Mouse (Mus musculus) spleen, postnatal 4 days (tissue): ENCODE results near the gene Angpt4.
A peak's percentile ranks its signal among the peaks of the same experiment; 100 is the strongest.

Source experiments
- DNase-seq, 2 experiments: peaks; one replicate each; pipeline ENCODE4 v3.0.0; 2022; ENCODE audit warnings: low spot score in 2 of 2

The Angpt4 gene

GRCm38 (mm10) chr2:151961284-151962196 lies 50.5 kb downstream of the Angpt4 start:
- DNase-seq: no peak

- DNase-seq: no peak
Measured at GRCm38 (mm10) chr2:151962474-151962873, 51.5 kb downstream of the Angpt4 start.

DNA sequence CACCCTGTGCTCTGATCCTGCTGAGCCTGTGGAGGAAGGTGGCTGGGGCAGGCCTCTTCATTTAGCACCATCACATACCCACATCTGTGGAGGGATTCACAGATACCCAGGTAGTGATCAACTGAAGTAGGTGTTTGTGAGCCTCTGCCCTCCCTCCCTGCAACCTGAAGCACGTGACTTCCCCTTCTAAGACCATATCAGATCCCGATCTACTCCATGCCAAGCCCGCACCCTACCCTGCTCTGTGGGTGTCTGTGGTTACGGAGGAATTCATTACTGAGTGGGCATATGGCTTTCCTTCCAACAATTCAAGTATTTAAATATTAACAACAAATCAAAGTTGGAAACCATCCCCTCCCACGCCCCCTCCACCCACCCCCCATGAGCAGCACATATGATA lies 52.3 kb downstream of the Angpt4 start:
- DNase-seq: no peak

- DNase-seq: no peak
Measured at GRCm38 (mm10) chr2:151964052-151964451, 53.0 kb downstream of the Angpt4 start.

- no peak for DNase-seq
Measured at GRCm38 (mm10) chr2:151967176-151967750, 56.3 kb downstream of the Angpt4 start.

GRCm38 (mm10) chr2:151967792-151968191 lies 56.8 kb downstream of the Angpt4 start:
- no peak for DNase-seq

DNA sequence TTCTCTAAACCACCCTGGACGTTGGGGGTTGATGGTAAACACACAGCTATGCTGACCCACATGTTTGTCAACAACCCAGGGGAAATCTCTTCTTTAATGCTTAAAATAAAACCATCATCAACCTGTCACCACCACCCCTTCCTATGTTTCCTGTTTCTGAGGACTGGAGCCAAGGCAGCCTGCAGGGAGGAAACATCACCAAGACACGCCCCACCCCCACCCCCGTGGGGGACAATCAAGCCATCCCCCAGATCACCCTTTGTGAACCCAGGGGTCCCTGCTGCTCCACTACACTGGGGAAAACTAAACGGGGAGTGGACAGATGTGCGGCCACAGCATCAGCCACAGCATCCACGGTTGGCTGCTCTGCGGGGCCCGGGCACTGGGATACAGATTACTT lies 57.4 kb downstream of the Angpt4 start:
- DNase-seq: no peak

- no peak for DNase-seq
Measured at GRCm38 (mm10) chr2:151968986-151969385, 58.0 kb downstream of the Angpt4 start.

- no peak for DNase-seq
Measured at GRCm38 (mm10) chr2:151969396-151969795, 58.4 kb downstream of the Angpt4 start.

- peak; percentile 79 to 82 for DNase-seq
Measured at GRCm38 (mm10) chr2:151970191-151971172, 59.5 kb downstream of the Angpt4 start.

GRCm38 (mm10) chr2:151971748-151972147 lies 60.7 kb downstream of the Angpt4 start:
- DNase-seq: no peak

DNA sequence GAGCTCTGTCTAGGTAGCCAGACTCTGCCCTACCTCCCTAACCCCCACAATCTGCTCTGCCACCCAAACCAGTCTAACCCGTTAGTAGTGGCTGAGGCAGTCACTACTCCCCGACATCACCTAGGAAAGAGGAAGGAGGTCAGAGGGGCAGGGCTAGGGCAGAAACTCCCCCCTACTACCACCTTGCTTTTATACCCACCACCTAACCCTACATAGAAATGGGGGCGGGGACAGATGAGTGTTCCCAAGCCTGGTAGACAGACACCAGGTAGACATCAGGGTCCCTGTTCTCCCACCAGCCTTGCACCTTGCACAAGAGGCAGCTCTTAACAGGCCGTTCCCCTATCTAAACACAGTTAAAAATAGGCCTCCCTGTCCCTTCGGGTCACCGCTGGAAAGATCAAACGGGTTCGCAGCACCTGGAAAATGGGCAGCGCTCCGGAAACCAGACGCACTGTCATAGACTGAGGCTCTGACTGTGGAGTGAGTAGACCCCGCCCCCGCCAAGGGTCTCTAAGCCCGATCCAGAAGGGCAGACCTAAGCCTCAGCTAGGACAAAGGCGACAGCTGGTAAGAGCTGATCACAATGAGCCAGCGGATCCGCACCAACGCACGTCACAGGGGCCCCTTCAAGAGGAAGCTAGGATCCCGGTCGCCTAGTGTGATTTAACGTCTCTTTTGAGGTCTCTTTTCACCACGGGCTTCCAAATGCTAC lies 62.0 kb downstream of the Angpt4 start:
- peak; percentile 34 to 72 for DNase-seq

DNA sequence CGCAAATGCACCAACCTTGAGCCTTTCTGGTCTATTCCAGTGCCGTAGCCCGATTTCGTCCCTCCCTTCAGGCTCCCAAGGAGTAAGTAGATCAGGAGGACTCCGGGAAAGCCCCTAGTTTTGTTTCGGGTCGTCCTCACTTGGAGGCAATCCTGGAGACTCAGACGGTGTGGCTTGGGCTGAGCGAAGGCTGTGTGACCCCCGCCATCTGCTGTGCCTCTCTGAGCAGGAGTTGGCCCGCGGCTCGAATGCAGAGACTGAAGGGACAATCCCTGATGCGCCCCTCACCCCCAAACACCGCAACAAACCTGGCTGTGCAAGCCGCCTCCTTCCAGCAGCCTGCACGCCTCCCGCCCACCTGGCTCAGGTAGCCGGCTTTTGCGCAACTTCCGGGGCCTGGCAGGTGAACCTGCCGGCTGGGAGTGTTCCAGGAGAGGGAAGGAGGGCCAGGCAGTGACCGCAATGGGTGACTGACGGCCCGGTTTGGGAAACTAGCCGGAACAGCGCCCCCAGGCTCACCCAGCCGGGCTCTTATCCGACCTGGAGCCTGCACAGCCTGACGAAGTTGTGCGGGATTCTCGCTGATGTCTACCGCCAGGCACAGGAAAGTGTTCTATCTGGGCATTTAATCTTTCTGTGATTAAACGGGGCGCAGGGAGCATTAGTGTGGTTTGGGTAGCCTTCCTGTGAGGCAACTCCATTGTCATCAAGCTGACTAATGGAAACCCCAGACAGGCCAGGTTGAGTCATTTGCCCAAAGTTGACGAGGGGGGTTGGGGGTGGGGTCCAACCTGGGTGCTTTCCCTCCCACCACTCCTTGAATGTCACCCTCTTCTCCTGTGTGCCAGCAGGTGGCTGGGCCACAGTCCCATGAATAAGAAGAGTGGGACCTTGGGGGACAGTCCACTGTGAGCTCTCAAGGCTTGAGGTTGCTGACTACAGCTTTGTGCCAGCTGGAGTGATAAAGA lies 62.9 kb downstream of the Angpt4 start:
- DNase-seq: no peak

DNA sequence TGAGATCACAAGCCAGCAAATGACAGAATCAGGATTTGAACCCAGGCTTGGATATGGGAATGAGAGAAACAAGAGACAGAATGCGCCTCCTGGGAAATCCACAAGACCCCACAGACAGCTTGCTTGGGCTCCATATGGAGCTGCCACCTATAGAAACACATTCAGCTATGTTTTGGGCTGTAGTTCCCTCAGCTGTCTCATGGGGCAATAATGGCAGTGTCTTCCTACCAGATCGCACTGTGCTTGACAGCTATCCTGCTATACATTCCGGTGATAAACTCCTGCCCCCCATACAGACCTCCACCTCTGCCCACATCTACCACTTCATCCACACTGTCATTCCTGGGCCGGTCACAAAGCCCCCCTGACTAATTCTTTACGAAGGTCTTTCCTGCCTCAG lies 64.3 kb downstream of the Angpt4 start:
- no peak for DNase-seq

GRCm38 (mm10) chr2:151976067-151976466 lies 65.1 kb downstream of the Angpt4 start:
- DNase-seq: no peak

GRCm38 (mm10) chr2:151977689-151978440 lies 66.9 kb downstream of the Angpt4 start:
- no peak for DNase-seq

- no peak for DNase-seq
Measured at GRCm38 (mm10) chr2:151978494-151978893, 67.5 kb downstream of the Angpt4 start.

DNA sequence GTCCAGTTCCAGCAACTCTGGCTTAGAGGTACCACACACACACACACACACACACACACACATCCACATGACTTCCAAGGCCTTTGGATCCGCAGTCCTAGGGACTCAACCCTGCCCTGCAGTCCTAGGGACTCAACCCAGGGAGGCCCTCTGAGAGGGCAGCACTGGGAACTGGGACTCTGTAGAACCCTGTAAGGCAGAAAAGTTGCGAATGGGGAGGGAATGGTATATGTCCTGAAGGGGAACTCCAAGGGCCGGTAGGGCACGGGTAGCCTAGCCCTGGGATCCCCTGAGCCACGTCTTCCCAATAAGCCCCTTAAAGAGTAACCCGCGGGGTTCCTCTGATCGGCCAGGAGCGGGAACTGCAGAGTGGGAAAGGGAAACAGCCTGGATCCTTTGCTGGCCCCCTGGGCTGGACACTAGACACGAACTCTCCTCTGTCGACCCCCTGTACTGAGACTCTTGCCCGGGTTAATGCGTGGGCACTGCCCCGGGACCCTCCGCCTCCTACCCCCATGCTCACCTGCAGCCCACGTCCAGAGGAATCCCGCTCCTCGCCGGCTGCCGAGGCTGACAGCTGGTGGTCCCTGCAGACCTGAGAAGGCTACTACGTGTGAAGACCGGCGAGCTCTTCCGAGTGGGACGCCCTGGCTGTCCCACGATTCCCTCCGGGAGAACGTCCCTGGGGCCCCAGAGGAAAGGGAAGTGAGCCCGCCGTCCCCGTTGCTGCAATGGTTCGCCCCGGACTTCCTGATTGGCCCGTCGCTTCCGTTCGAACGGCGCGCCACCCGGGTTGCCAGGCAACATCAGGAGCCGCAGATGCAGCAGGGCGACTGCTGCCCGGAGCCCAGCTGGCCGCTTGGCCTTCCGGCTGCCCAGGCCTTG lies 68.7 kb downstream of the Angpt4 start, which contains the start of gene Fam110a:
Gene Fam110a (minus strand): TSS at position 750 of the 885 bp plus-strand sequence.
- DNase-seq: peak; percentile 85 to 92
